Mouse (Mus musculus): Measurements from ENCODE around the gene Klc3.

Klc3 gene

GRCm38 (mm10) chr7:19403731-19404296 lies at the start of gene Klc3:
Klc3 (minus strand) TSS chr7:19404104.
- peak; percentile 75 for DNase-seq

GRCm38 (mm10) chr7:19449165-19449564 lies 45.3 kb upstream of the Klc3 start:
- no peak for DNase-seq

- no peak for DNase-seq
Observed at GRCm38 (mm10) chr7:19447689-19448088, 43.8 kb upstream of the Klc3 start.

- DNase-seq = no peak
Observed at GRCm38 (mm10) chr7:19444801-19445200, 40.9 kb upstream of the Klc3 start.

- peak; percentile 92 for DNase-seq
Observed at GRCm38 (mm10) chr7:19443344-19443743, 39.4 kb upstream of the Klc3 start.

- peak; percentile 59 for DNase-seq
Observed at GRCm38 (mm10) chr7:19441448-19442091, 37.7 kb upstream of the Klc3 start.

GRCm38 (mm10) chr7:19437048-19437447 lies 33.1 kb upstream of the Klc3 start:
- no peak for DNase-seq

- no peak for DNase-seq
Observed at GRCm38 (mm10) chr7:19436276-19436675, 32.4 kb upstream of the Klc3 start.

GRCm38 (mm10) chr7:19432475-19432874 lies 28.6 kb upstream of the Klc3 start:
- no peak for DNase-seq

GRCm38 (mm10) chr7:19430402-19430801 lies 26.5 kb upstream of the Klc3 start:
- peak; percentile 34 for DNase-seq

GRCm38 (mm10) chr7:19429726-19430125 lies 25.8 kb upstream of the Klc3 start:
- no peak for DNase-seq

- DNase-seq = no peak
Observed at GRCm38 (mm10) chr7:19427999-19428650, 24.2 kb upstream of the Klc3 start.

- no peak for DNase-seq
Observed at GRCm38 (mm10) chr7:19426888-19427287, 23.0 kb upstream of the Klc3 start.

GRCm38 (mm10) chr7:19426349-19426748 lies 22.4 kb upstream of the Klc3 start:
- DNase-seq = no peak

- no peak for DNase-seq
Observed at GRCm38 (mm10) chr7:19424051-19424450, 20.1 kb upstream of the Klc3 start.

GRCm38 (mm10) chr7:19423083-19423482 lies 19.2 kb upstream of the Klc3 start:
- DNase-seq = no peak

GRCm38 (mm10) chr7:19420821-19421636 lies 17.1 kb upstream of the Klc3 start:
- DNase-seq = peak; percentile 91

GRCm38 (mm10) chr7:19420121-19420520 lies 16.2 kb upstream of the Klc3 start:
- DNase-seq = no peak

GRCm38 (mm10) chr7:19416590-19416989 lies 12.7 kb upstream of the Klc3 start:
- DNase-seq = no peak

- no peak for DNase-seq
Observed at GRCm38 (mm10) chr7:19413525-19413924, 9.6 kb upstream of the Klc3 start.

GRCm38 (mm10) chr7:19411783-19412182 lies 7.9 kb upstream of the Klc3 start:
- no peak for DNase-seq

GRCm38 (mm10) chr7:19410766-19411344 lies 7.0 kb upstream of the Klc3 start:
- DNase-seq = no peak

GRCm38 (mm10) chr7:19409753-19410152 lies 5.8 kb upstream of the Klc3 start:
- no peak for DNase-seq

All from lung, postnatal 14 days (tissue).